Mouse (Mus musculus) neural tube, embryonic 13.5 days (tissue): ENCODE measurements around the gene Fam187a. TPM values are rescaled to one million over a fixed set of nuclear protein-coding genes. Genes with fewer than 3 reads are reported as not detected.

ENCODE experiments used
- ATAC-seq: fragments of 200-750 bp; cut with Nextera tagmentation; 2 replicates; pipeline ENCODE4 v1.8.0; 2017; ENCODE audit warnings: low read depth, mild to moderate bottlenecking, moderate TSS enrichment, moderate library complexity
- H3K27ac ChIP-seq: fragments of 300-500 bp; sonication (generic); replicated peaks from 2 replicates; pipeline ENCODE4 v1.5.1; 2015; ENCODE audit warnings: moderate library complexity, mild to moderate bottlenecking, inconsistent platforms
- H3K27me3 ChIP-seq: fragments of 300-500 bp; sonication (generic); 2 replicates; pipeline ENCODE4 v1.6.1; 2015; ENCODE audit warnings: mild to moderate bottlenecking, inconsistent platforms
- H3K36me3 ChIP-seq: fragments of 300-500 bp; sonication (generic); 2 replicates; pipeline ENCODE4 v1.6.1; 2015; ENCODE audit warnings: mild to moderate bottlenecking, inconsistent platforms
- H3K4me1 ChIP-seq: fragments of 300-500 bp; sonication (generic); replicated peaks from 2 replicates; pipeline ENCODE4 v1.6.1; 2015; ENCODE audit warnings: inconsistent platforms
- H3K4me2 ChIP-seq: fragments of 300-500 bp; sonication (generic); 2 replicates; pipeline ENCODE4 v1.6.1; 2015; ENCODE audit warnings: inconsistent platforms, mild to moderate bottlenecking, moderate library complexity
- H3K4me3 ChIP-seq: fragments of 300-500 bp; sonication (generic); 2 replicates; pipeline ENCODE4 v1.5.1; 2015; ENCODE audit warnings: mild to moderate bottlenecking, inconsistent platforms
- H3K9ac ChIP-seq: fragments of 300-500 bp; sonication (generic); 2 replicates; pipeline ENCODE4 v1.6.1; 2015; ENCODE audit warnings: moderate library complexity, mild to moderate bottlenecking, inconsistent platforms
- H3K9me3 ChIP-seq: fragments of 300-500 bp; sonication (generic); 2 replicates; pipeline ENCODE4 v1.6.1; 2016; ENCODE audit warnings: inconsistent platforms
- WGBS: fragments of 180-500 bp; shearing (Covaris S2); methylation state at CpG from one replicate; pipeline ENCODE4 v1.1.7; 2015; 5-methylcytosine and 5-hydroxymethylcytosine counted together
- polyA plus RNA-seq: library from polyadenylated mRNA; unstranded; fragments of >200 nt; fragmentation: Nextera tagmentation; extraction: Ambion mirVana; gene quantifications from 2 replicates; pipeline ENCODE4 v1.2.1, GENCODE M21; 2015

The Fam187a gene
- polyA plus RNA-seq, 1 experiment from 2014 or later = not detected

DNA sequence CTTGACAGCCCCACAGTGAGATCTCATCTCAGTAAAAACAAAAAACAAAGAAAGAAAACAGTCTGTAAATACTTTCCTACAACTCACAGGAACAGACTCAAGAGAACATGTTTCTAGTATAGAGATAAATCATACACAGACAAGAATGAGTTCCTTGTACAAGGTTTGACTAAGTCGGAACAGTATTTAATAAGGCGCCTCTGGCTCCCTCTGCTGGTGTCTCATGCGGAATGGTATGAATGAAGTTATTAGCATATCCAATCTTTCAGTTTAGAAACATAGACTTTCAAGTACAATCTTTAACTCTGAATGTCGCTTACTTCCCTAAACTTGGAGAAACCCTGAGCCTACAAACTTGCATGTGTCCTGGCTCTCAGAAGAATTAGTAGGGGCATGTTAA is 20.7 kb upstream of the Fam187a start:
- no peaks in the 10 kb centered on the region for H3K27me3 ChIP-seq
- H3K27ac ChIP-seq = no peak overlapping the region
- H3K4me2 ChIP-seq = no peak overlapping the region
- ATAC-seq = no peak
- H3K36me3 ChIP-seq = peaks cover 91% of the 10 kb centered on the region
- H3K4me1 ChIP-seq = no peaks in the 10 kb centered on the region
- H3K9ac ChIP-seq = no peak overlapping the region
- H3K9me3 ChIP-seq = no peaks in the 10 kb centered on the region
- H3K4me3 ChIP-seq = no peak overlapping the region
- 49% methylated on average over 4 of the region's 4 CpGs for WGBS

GRCm38 (mm10) chr11:102874801-102875334 is 10.1 kb upstream of the Fam187a start:
- peaks cover 58% of the 10 kb centered on the region for H3K36me3 ChIP-seq
- H3K4me1 ChIP-seq = peaks cover 15% of the 10 kb centered on the region
- no peak overlapping the region for H3K9ac ChIP-seq
- no peaks in the 10 kb centered on the region for H3K27me3 ChIP-seq
- H3K27ac ChIP-seq = no peak overlapping the region
- H3K4me2 ChIP-seq = no peak overlapping the region
- WGBS = 87% methylated on average over 7 of the region's 7 CpGs
- ATAC-seq = no peak
- no peaks in the 10 kb centered on the region for H3K9me3 ChIP-seq
- no peak overlapping the region for H3K4me3 ChIP-seq

DNA sequence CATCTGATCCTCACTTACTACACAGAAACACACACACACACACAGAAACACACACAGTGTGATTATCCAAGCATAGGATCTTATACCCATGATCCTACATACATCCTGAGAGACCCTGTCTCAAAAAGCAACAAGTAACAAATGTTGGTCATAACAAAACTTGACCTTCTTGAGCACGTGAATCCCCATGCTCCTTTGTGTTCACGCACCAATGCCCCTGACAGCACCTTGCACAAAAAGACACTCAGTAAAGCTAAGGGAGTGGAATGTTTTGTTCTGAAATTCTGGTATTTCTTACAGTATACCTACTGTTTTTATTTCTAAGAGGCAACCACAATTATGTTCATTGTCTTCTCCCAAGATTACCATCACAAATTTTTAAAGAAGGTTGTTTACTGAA is 5.4 kb upstream of the Fam187a start:
- ATAC-seq = no peak
- H3K9me3 ChIP-seq = no peaks in the 10 kb centered on the region
- peaks cover 24% of the 10 kb centered on the region for H3K4me1 ChIP-seq
- peaks cover 24% of the 10 kb centered on the region for H3K36me3 ChIP-seq
- no peak overlapping the region for H3K27ac ChIP-seq
- WGBS = 68% methylated on average over 2 of the region's 2 CpGs
- H3K9ac ChIP-seq = peak overlapping the region; percentile 88; the same call in 1 of the 2 replicates
- H3K27me3 ChIP-seq = peaks cover 9% of the 10 kb centered on the region; the same call in 1 of the 2 replicates
- H3K4me2 ChIP-seq = peak overlapping the region; percentile 84
- H3K4me3 ChIP-seq = peak overlapping the region; percentile 78; the same call in 1 of the 2 replicates

- peaks cover 24% of the 10 kb centered on the region for H3K4me1 ChIP-seq
- ATAC-seq = peak; percentile 91
- under 1% methylated on average over 62 of the region's 62 CpGs for WGBS
Measured at GRCm38 (mm10) chr11:102880585-102881313, 4.2 kb upstream of the Fam187a start, which contains the start of the genes Eftud2 and Ccdc103. Gene Eftud2, minus strand, starts transcription at chr11:102880985. Gene Ccdc103, plus strand, starts transcription at chr11:102881204.

GRCm38 (mm10) chr11:102881314-102882198 is 3.4 kb upstream of the Fam187a start:
- WGBS = 18% methylated on average over 13 of the region's 13 CpGs
- H3K27ac ChIP-seq = peak overlapping the region; percentile 86; the same call in 1 of the 2 replicates
- H3K4me3 ChIP-seq = peak overlapping the region; percentile 78
- ATAC-seq = peak; percentile 20
- no peaks in the 10 kb centered on the region for H3K9me3 ChIP-seq
- peak overlapping the region; percentile 88 for H3K9ac ChIP-seq
- peaks cover 23% of the 10 kb centered on the region for H3K27me3 ChIP-seq
- H3K36me3 ChIP-seq = peaks cover 6% of the 10 kb centered on the region
- H3K4me1 ChIP-seq = peaks cover 24% of the 10 kb centered on the region
- peak overlapping the region; percentile 84 for H3K4me2 ChIP-seq

More at GRCm38 (mm10) chr11:102880585-102881313, 4.2 kb upstream of the Fam187a start, which contains the start of the genes Eftud2 and Ccdc103:
- Histone ChIP-seq H3K27ac (peak within 1 kb of the TSS; percentile 86), H3K36me3 (peaks cover 12% of the 10 kb centered on the region), H3K4me3 (peak within 1 kb of the TSS; percentile 78), H3K9me3 (no peaks in the 10 kb centered on the region), H3K27me3 (peaks cover 20% of the 10 kb centered on the region), H3K4me2 (peak within 1 kb of the TSS; percentile 84), H3K9ac (peak within 1 kb of the TSS; percentile 88)

DNA sequence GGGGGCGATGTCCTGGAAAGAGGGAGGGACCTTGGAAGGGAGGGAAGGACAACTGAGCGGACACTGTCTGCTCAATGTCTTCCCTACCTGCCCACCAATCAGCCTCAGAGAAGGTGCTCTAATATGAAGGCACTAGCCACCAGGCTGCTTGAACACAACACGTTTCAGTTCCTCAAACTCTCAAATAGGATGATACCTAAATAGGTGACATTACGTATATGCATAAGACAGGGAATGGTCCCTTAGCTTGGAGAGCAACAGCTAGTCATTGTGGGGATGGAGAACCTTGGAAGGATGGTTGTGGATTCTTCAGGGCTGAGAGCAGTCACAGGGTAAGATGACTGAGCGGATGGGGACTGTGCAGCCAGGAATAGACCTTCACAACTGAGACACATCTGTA is 2.5 kb downstream of the Fam187a start:
- H3K27me3 ChIP-seq = peaks cover 63% of the 10 kb centered on the region
- no peak overlapping the region for H3K4me2 ChIP-seq
- no peak overlapping the region for H3K4me3 ChIP-seq
- H3K27ac ChIP-seq = no peak overlapping the region
- no peaks in the 10 kb centered on the region for H3K9me3 ChIP-seq
- H3K36me3 ChIP-seq = no peaks in the 10 kb centered on the region
- no peak overlapping the region for H3K9ac ChIP-seq
- peaks cover 14% of the 10 kb centered on the region; the same call in 1 of the 2 replicates for H3K4me1 ChIP-seq
- no peak for ATAC-seq
- 88% methylated on average over 5 of the region's 5 CpGs for WGBS

GRCm38 (mm10) chr11:102888135-102888534 is 3.2 kb downstream of the Fam187a start:
- Histone ChIP-seq H3K27me3 (peaks cover 69% of the 10 kb centered on the region), H3K9me3 (no peaks in the 10 kb centered on the region), H3K4me1 (peaks cover 17% of the 10 kb centered on the region), H3K4me3 (no peak overlapping the region), H3K4me2 (no peak overlapping the region), H3K36me3 (no peaks in the 10 kb centered on the region), H3K27ac (no peak overlapping the region), H3K9ac (no peak overlapping the region)
- ATAC-seq = no peak; the same call in 1 of the 2 replicates
- WGBS = 67% methylated on average over 3 of the region's 3 CpGs

- no peak overlapping the region for H3K9ac ChIP-seq
- 42% methylated on average over 5 of the region's 5 CpGs for WGBS
- H3K4me1 ChIP-seq = peaks cover 21% of the 10 kb centered on the region
- H3K4me3 ChIP-seq = no peak overlapping the region
- peaks cover 78% of the 10 kb centered on the region for H3K27me3 ChIP-seq
- no peak overlapping the region for H3K4me2 ChIP-seq
- ATAC-seq = no peak
- H3K36me3 ChIP-seq = no peaks in the 10 kb centered on the region
- no peaks in the 10 kb centered on the region for H3K9me3 ChIP-seq
- no peak overlapping the region for H3K27ac ChIP-seq
Measured at GRCm38 (mm10) chr11:102890096-102890495, 5.1 kb downstream of the Fam187a start.

GRCm38 (mm10) chr11:102893015-102893651 is 8.2 kb downstream of the Fam187a start:
- Histone ChIP-seq H3K27me3 (peaks cover 84% of the 10 kb centered on the region), H3K4me2 (peak overlapping the region; percentile 51), H3K4me3 (peak overlapping the region; percentile 26), H3K36me3 (no peaks in the 10 kb centered on the region), H3K27ac (no peak overlapping the region), H3K9ac (peak overlapping the region; percentile 49; the same call in 1 of the 2 replicates), H3K9me3 (no peaks in the 10 kb centered on the region), H3K4me1 (peaks cover 17% of the 10 kb centered on the region)
- 3% methylated on average over 43 of the region's 43 CpGs for WGBS
- ATAC-seq = no peak

DNA sequence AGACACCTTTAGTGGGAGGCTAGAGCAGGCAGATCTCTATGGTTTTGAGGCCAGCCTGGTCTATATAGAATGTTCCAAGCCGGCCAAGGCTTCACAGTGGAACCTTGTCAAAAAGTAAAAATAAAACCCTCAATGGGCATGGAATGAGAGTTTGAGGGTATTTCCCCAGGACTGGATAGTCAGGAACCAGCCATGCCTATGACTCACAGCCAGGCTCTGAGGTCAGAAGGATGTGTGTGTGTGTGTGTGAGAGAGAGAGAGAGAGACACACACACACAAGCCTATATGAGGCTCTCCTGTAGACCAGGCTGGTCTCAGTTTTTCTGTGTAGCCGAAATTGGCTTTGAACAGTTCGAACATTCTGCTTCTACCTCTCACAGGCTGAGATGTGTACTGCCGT is 9.7 kb downstream of the Fam187a start:
- 84% methylated on average over 4 of the region's 4 CpGs for WGBS
- Histone ChIP-seq H3K4me3 (no peak overlapping the region), H3K9ac (no peak overlapping the region), H3K27ac (no peak overlapping the region), H3K4me1 (peaks cover 11% of the 10 kb centered on the region), H3K36me3 (no peaks in the 10 kb centered on the region), H3K9me3 (no peaks in the 10 kb centered on the region), H3K27me3 (peaks cover 89% of the 10 kb centered on the region), H3K4me2 (no peak overlapping the region)
- no peak for ATAC-seq

GRCm38 (mm10) chr11:102895779-102896178 is 10.8 kb downstream of the Fam187a start:
- peaks cover 94% of the 10 kb centered on the region for H3K27me3 ChIP-seq
- no peaks in the 10 kb centered on the region for H3K36me3 ChIP-seq
- no peak overlapping the region for H3K9ac ChIP-seq
- 79% methylated on average over 9 of the region's 9 CpGs for WGBS
- no peak for ATAC-seq
- H3K27ac ChIP-seq = no peak overlapping the region
- H3K9me3 ChIP-seq = no peaks in the 10 kb centered on the region
- H3K4me2 ChIP-seq = no peak overlapping the region
- peaks cover 7% of the 10 kb centered on the region for H3K4me1 ChIP-seq
- H3K4me3 ChIP-seq = no peak overlapping the region
